ENCODE assay signal across 7 mouse cellular contexts in the genomic region with DNA sequence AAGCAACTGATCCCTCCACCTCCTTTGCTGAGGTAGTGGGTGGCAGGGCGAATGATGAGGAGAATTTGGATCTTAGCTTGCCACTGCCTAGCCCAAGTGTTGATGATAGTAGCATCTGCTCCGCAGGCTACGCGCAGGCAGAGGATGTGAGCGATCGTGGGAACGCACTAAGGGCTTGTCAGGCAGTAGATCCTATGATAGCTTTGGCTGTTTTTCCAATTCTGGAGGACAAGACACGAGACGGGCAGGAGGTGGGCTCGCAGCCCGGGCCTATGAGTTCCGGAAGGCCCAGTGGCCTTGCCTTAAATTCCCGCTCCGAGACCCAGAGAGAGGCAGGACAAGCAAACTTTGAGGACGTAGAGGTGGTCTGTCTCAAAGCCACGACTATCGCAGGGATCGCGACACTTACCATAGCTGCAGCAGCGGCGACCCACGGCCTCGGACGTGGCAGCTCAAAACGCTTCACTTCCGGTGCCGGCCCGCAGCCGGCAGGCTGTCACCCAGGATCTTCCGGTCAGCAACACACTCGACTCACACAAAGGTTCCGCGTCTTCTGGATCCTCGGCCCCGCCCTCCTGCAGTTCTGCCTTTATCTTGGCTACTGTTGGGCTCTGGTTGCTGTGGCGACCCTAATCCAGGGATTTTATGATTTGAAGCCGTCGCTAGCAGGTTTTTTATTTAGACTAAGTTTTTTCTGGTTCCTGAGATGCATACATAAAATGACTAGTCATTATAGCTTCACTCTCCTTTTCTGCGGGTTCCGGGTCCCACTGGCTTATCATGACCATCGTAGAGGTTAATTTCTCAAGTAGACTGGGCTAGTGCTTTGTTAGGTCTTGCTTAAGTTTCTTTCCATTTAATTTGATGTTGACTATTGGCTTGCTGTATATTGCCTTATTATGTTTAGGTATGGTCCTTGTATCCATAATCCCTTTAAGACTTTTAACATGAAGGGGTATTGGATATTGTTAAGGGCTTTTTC. TPM values are rescaled to one million over a fixed set of nuclear protein-coding genes. Genes with fewer than 3 reads are reported as not detected.
DNase-seq lines count a peak whose midpoint lies in the region; ATAC-seq and TF ChIP-seq lines count a peak whose summit lies in the region.

Gene Sec13, minus strand, starts transcription at position 508 of the 982 bp plus-strand sequence.

- H3K9me3 ChIP-seq in embryonic facial prominence, embryonic 11.5 days (replicated peaks; ENCODE audit: control insufficient read depth, low read length): no peaks in the 10 kb centered on the region
- no peaks in the 10 kb centered on the region for H3K9me3 ChIP-seq in limb, embryonic 12.5 days
- H3K9me3 ChIP-seq in midbrain, embryonic 15.5 days: no peaks in the 10 kb centered on the region

- no peak for TF ChIP-seq CTCF in spleen, adult 2 months (IDR thresholded peaks at IDR 0.05; ENCODE audit: extremely low read depth, insufficient read depth, insufficient read length, insufficient replicate concordance)

- 7% methylated on average over 41 of the region's 41 CpGs for WGBS in embryonic facial prominence, embryonic 11.5 days
- 8% methylated on average over 41 of the region's 41 CpGs for WGBS in limb, embryonic 12.5 days
- 5% methylated on average over 41 of the region's 41 CpGs for WGBS in midbrain, embryonic 15.5 days
- 6% methylated on average over 41 of the region's 41 CpGs for WGBS in spleen, adult 2 months

- peak; percentile 69 for TF ChIP-seq POLR2A in spleen, adult 2 months (IDR thresholded peaks at IDR 0.05; ENCODE audit: low read depth, low read length)

- peak; percentile 71 for ATAC-seq in embryonic facial prominence, embryonic 11.5 days (replicated peaks; ENCODE audit: insufficient number of reproducible peaks, low FRiP score, low TSS enrichment, low read depth)
- ATAC-seq in limb, embryonic 12.5 days (ENCODE audit: insufficient number of reproducible peaks, insufficient read depth, low FRiP score, low TSS enrichment, low read depth): peak; percentile 86
- peak; percentile 91 for ATAC-seq in midbrain, embryonic 15.5 days (replicated peaks)

- no peaks in the 10 kb centered on the region for H3K36me3 ChIP-seq in embryonic facial prominence, embryonic 11.5 days (replicated peaks; ENCODE audit: control insufficient read depth, insufficient read depth, low read depth, low read length)
- H3K36me3 ChIP-seq in limb, embryonic 12.5 days: peaks cover 31% of the 10 kb centered on the region
- peaks cover 13% of the 10 kb centered on the region; the same call in 1 of the 2 replicates for H3K36me3 ChIP-seq in midbrain, embryonic 15.5 days (replicated peaks)
- H3K36me3 ChIP-seq in spleen, adult 2 months (ENCODE audit: control insufficient read depth, insufficient read depth, low read length): peaks cover 10% of the 10 kb centered on the region

- peak within 1 kb of the TSS; percentile 84 for H3K4me2 ChIP-seq in embryonic facial prominence, embryonic 11.5 days (ENCODE audit: low read depth, low read length)
- peak within 1 kb of the TSS; percentile 80 for H3K4me2 ChIP-seq in limb, embryonic 12.5 days
- peak within 1 kb of the TSS; percentile 92 for H3K4me2 ChIP-seq in midbrain, embryonic 15.5 days

- H3K4me1 ChIP-seq in embryonic facial prominence, embryonic 11.5 days (ENCODE audit: control insufficient read depth, insufficient read depth, low read length): no peaks in the 10 kb centered on the region
- peaks cover 10% of the 10 kb centered on the region for H3K4me1 ChIP-seq in limb, embryonic 12.5 days (replicated peaks)
- H3K4me1 ChIP-seq in midbrain, embryonic 15.5 days: peaks cover 17% of the 10 kb centered on the region
- no peaks in the 10 kb centered on the region; the same call in 1 of the 2 replicates for H3K4me1 ChIP-seq in spleen, adult 2 months (ENCODE audit: control insufficient read depth, insufficient read depth, insufficient read length)

- H3K9ac ChIP-seq in embryonic facial prominence, embryonic 11.5 days (replicated peaks; ENCODE audit: low read length): peak within 1 kb of the TSS; percentile 88
- H3K9ac ChIP-seq in limb, embryonic 12.5 days (replicated peaks): peak within 1 kb of the TSS; percentile 89
- H3K9ac ChIP-seq in midbrain, embryonic 15.5 days: peak within 1 kb of the TSS; percentile 88

- no peaks in the 10 kb centered on the region for H3K27me3 ChIP-seq in embryonic facial prominence, embryonic 11.5 days (ENCODE audit: control insufficient read depth, insufficient read depth, low read length)
- peaks cover 4% of the 10 kb centered on the region; the same call in 1 of the 2 replicates for H3K27me3 ChIP-seq in limb, embryonic 12.5 days
- H3K27me3 ChIP-seq in midbrain, embryonic 15.5 days (replicated peaks): no peaks in the 10 kb centered on the region
- H3K27me3 ChIP-seq in spleen, adult 2 months (ENCODE audit: control insufficient read depth, insufficient read depth, low read length): no peaks in the 10 kb centered on the region

- peak; percentile 91 for DNase-seq in adrenal gland, postnatal 14 days
- DNase-seq in embryonic facial prominence, embryonic 11.5 days (ENCODE audit: low spot score): peak; percentile 94
- peak; percentile 98 for DNase-seq in heart, adult 11 months
- DNase-seq in kidney, adult 18-20 months: peak; percentile 87
- DNase-seq in spleen, adult 2 months (ENCODE audit: low read depth in 1 of 2, low spot score in 2 of 2): peak; percentile 77 to 80

- H3K4me3 ChIP-seq in embryonic facial prominence, embryonic 11.5 days (ENCODE audit: low read depth, low read length): peak within 1 kb of the TSS; percentile 81
- H3K4me3 ChIP-seq in limb, embryonic 12.5 days (replicated peaks): peak within 1 kb of the TSS; percentile 90
- H3K4me3 ChIP-seq in midbrain, embryonic 15.5 days: peak within 1 kb of the TSS; percentile 93
- peak within 1 kb of the TSS; percentile 92 for H3K4me3 ChIP-seq in spleen, adult 2 months (ENCODE audit: extremely low read depth, insufficient read depth, insufficient read length)

- H3K27ac ChIP-seq in embryonic facial prominence, embryonic 11.5 days (replicated peaks; ENCODE audit: low read depth, low read length): no peak within 1 kb of the TSS
- peak within 1 kb of the TSS; percentile 62; the same call in 1 of the 2 replicates for H3K27ac ChIP-seq in limb, embryonic 12.5 days
- peak within 1 kb of the TSS; percentile 76 for H3K27ac ChIP-seq in midbrain, embryonic 15.5 days
- H3K27ac ChIP-seq in spleen, adult 2 months (ENCODE audit: insufficient read depth, low read length): peak within 1 kb of the TSS; percentile 41; the same call in 1 of the 2 replicates

RNA-seq across cellular contexts. Expression of gene Sec13, which starts in this region (rescaled TPM):
- 101 and 106 TPM in 2 replicates for total RNA-seq in adrenal gland, postnatal 14 days (2021)
- 274 and 299 TPM in 2 replicates for polyA plus RNA-seq in embryonic facial prominence, embryonic 11.5 days (2014; fragmentation: Nextera tagmentation; extraction: Ambion mirVana)
- 277 and 280 TPM in 2 replicates for polyA plus RNA-seq in limb, embryonic 12.5 days (2016; fragmentation: Nextera tagmentation; extraction: Ambion mirVana)
- polyA plus RNA-seq in midbrain, embryonic 15.5 days (2015; fragmentation: Nextera tagmentation; extraction: Ambion mirVana): 192 and 206 TPM in 2 replicates
- 80.0 and 81.8 TPM in 2 replicates for polyA plus RNA-seq in spleen, adult 2 months (2012; rRNA removed)
